Mouse (Mus musculus): Measurements from ENCODE around the gene Lrrc8c. TPM values are rescaled to one million over a fixed set of nuclear protein-coding genes. Genes with fewer than 3 reads are reported as not detected.

The Lrrc8c gene
- polyA plus RNA-seq, 1 experiment from 2014 or later: 6.9 TPM

DNA sequence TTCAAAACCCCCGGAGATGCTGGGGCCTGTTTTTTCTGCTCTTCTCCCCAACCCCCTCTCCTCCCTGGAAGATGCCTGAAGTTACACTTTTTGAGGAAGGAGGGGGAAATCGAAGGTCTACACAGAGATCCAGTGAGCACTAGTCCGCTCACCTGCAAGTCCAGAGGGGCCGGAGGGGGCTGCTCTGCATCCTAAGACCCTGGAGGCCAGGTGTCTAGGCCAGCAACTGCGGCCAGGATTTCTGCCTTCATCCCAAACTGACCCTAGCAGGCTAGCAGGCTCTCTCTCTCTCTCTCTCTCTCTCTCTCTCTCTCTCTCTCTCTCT, 750 bp downstream of the Lrrc8c start:
- H3K4me3 ChIP-seq (ENCODE audit: inconsistent target): peak overlapping the region; percentile 68
- WGBS (ENCODE audit: missing documents): 7% methylated on average over 4 of the region's 5 CpGs
- peaks cover 51% of the 10 kb centered on the region for H3K79me2 ChIP-seq (ENCODE audit: inconsistent target)
- peak overlapping the region; percentile 8; the same call in 1 of the 2 replicates for H3K27ac ChIP-seq
- H3K36me3 ChIP-seq (ENCODE audit: inconsistent target): no peaks in the 10 kb centered on the region

DNA sequence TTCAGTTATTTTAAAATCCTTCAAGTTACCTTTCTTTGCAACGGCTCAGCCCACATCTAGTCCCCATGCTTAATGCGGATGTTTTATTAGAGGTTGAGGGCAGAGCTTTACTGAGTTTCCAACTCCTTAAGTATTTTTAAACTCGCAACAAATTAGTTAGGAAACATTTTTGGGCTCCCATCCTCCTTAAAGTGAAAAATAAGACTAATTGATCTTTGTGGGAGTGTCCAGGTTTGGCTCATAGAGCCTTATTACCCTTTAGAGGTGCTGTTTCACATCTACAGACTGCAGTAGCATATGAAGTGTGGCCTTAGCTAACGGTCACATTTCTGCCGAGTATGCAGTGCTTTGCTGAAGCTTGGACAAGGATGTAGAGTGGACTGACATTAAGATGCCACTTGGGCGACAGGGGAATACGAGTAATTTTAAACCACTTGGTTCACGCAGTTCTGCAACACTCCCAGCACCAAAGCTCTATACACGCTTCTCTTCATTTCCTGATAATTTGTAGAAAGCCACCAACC, 1.3 kb downstream of the Lrrc8c start:
- WGBS (ENCODE audit: missing documents): 29% methylated on average over 9 of the region's 9 CpGs
- H3K79me2 ChIP-seq (ENCODE audit: inconsistent target): peaks cover 51% of the 10 kb centered on the region
- no peaks in the 10 kb centered on the region for H3K36me3 ChIP-seq (ENCODE audit: inconsistent target)
- H3K4me3 ChIP-seq (ENCODE audit: inconsistent target): peak overlapping the region; percentile 68
- H3K27ac ChIP-seq: no peak overlapping the region

GRCm38 (mm10) chr5:105523452-105523851, 4.3 kb downstream of the Lrrc8c start:
- Histone ChIP-seq H3K79me2 (ENCODE audit: inconsistent target) (peaks cover 57% of the 10 kb centered on the region), H3K36me3 (ENCODE audit: inconsistent target) (no peaks in the 10 kb centered on the region), H3K4me3 (ENCODE audit: inconsistent target) (no peak overlapping the region), H3K27ac (no peak overlapping the region)
- WGBS (ENCODE audit: missing documents): 69% methylated on average over 3 of the region's 3 CpGs

- H3K36me3 ChIP-seq (ENCODE audit: inconsistent target): no peaks in the 10 kb centered on the region
- no peak overlapping the region for H3K4me3 ChIP-seq (ENCODE audit: inconsistent target)
- 87% methylated on average over 12 of the region's 12 CpGs for WGBS (ENCODE audit: missing documents)
- H3K27ac ChIP-seq: no peak overlapping the region
- H3K79me2 ChIP-seq (ENCODE audit: inconsistent target): peaks cover 62% of the 10 kb centered on the region
Observed at GRCm38 (mm10) chr5:105525004-105525403, 5.8 kb downstream of the Lrrc8c start.

DNA sequence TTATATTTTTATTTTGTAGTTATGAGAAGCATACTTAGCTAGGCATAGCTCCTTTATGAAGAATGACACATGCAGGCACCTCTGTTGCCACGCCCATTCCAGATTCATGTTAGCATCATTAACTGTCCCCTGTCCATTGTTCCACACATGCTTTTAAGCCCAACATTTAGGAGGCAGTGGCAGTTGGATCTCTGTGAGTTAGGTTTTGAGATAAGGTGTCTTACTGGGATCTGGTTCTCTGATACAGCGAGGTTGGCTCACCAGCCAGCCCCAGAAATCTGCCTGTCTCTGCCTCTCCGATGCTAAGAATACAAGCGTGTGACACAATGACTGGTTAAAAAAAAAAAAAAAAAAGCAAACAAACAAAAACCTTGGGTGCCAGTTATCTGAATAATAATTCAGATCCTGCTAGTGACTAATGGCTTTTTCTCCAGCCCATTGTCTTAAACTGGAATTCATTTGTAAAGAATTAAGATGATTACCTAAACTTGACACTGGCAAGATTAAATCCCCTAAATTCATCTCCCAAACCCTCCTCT, 7.0 kb downstream of the Lrrc8c start:
- Histone ChIP-seq H3K4me3 (ENCODE audit: inconsistent target) (no peak overlapping the region), H3K36me3 (ENCODE audit: inconsistent target) (no peaks in the 10 kb centered on the region), H3K27ac (no peak overlapping the region), H3K79me2 (ENCODE audit: inconsistent target) (peaks cover 57% of the 10 kb centered on the region)
- WGBS (ENCODE audit: missing documents): 94% methylated on average over 4 of the region's 4 CpGs

DNA sequence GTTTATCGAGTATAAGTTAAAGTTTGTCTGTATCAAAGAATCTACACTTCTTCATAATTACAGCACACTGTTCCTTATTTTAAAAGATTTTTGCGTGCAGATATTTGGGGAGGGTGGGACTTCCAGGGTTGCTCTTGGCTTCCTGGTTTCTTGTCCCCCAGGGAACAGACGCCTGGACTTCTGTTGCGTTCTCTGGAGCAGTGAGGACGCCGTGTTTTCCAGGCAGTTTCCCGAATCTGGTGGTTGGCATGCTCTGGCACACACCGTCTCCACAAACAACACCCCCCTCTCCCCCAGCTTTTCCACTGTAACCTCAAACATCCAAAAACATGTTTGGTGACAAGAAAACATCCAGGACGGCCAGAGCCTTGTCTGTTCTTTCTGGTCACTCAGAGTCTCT, 7.6 kb downstream of the Lrrc8c start:
- 90% methylated on average over 9 of the region's 9 CpGs for WGBS (ENCODE audit: missing documents)
- Histone ChIP-seq H3K4me3 (ENCODE audit: inconsistent target) (no peak overlapping the region), H3K27ac (no peak overlapping the region), H3K36me3 (ENCODE audit: inconsistent target) (no peaks in the 10 kb centered on the region), H3K79me2 (ENCODE audit: inconsistent target) (peaks cover 57% of the 10 kb centered on the region; the same call in 1 of the 2 replicates)

DNA sequence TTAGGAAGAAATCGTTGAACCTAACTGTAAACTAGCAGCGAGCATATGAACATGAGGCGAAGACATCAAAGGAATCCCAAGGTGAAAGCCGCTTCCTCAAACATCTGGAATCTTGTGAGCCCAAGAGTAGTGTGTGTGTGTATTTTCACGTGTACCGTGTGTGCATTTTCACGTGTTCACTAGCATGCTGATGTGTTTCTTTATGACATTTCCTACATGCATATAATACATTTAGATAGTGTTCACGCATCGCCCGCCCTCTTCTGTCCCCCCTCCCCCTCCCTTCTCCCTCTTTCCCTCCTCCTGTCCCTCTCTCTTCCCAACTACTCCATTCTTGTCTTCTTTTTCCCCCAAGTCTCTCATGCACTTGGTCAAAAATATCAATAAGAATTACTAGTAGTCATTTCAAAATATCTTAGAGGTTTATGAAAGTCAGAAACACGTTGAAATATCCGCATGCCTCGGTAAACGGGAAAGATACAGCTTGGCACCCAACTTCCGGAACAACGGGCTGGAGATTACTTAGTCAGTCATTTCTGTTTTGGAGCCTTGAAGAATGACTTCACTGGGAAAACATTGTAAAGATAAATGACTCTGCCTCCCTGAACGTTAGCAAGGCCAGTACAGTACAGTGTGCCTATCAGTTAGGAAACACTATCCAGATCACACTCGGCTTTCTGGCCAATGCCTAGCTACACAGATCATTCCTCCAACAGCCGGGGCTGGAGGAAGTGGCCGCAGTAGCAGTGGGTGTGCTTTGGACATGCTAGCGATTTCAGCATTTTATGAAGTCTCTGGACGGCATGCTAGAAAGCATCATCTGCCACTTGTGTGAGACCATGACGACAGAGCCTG, 8.5 kb downstream of the Lrrc8c start:
- peaks cover 49% of the 10 kb centered on the region; the same call in 1 of the 2 replicates for H3K79me2 ChIP-seq (ENCODE audit: inconsistent target)
- H3K27ac ChIP-seq: no peak overlapping the region
- WGBS (ENCODE audit: missing documents): 91% methylated on average over 23 of the region's 23 CpGs
- no peak overlapping the region for H3K4me3 ChIP-seq (ENCODE audit: inconsistent target)
- H3K36me3 ChIP-seq (ENCODE audit: inconsistent target): no peaks in the 10 kb centered on the region

- H3K79me2 ChIP-seq (ENCODE audit: inconsistent target): peaks cover 28% of the 10 kb centered on the region; the same call in 1 of the 2 replicates
- no peak overlapping the region for H3K27ac ChIP-seq
- WGBS (ENCODE audit: missing documents): 92% methylated on average over 6 of the region's 6 CpGs
- H3K4me3 ChIP-seq (ENCODE audit: inconsistent target): no peak overlapping the region
- no peaks in the 10 kb centered on the region for H3K36me3 ChIP-seq (ENCODE audit: inconsistent target)
Observed at GRCm38 (mm10) chr5:105530576-105530975, 11.4 kb downstream of the Lrrc8c start.

DNA sequence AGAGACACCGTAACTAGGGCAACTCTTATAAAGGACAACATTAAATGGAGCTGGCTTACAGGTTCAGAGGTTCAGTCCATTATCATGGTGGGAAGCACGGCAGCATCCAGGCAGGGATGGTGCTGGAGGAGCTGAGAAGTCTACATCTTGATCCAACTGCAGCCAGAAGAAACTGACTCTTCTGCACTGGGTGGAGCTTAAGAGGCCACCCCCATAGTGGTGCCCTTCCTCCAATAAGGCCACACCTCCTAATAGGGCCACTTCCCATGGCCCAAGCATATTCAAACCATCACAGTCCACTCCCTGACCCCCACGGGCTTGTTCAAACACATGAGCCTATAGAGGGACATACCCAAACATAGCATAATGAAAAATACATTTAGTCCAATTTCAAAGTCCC, 16.0 kb downstream of the Lrrc8c start:
- 97% methylated on average over 3 of the region's 3 CpGs for WGBS (ENCODE audit: missing documents)

GRCm38 (mm10) chr5:105536172-105536571, 17.0 kb downstream of the Lrrc8c start:
- WGBS (ENCODE audit: missing documents): 100% methylated on average over 2 of the region's 2 CpGs
- H3K4me3 ChIP-seq (ENCODE audit: inconsistent target): no peak overlapping the region
- peaks cover 6% of the 10 kb centered on the region; the same call in 1 of the 2 replicates for H3K79me2 ChIP-seq (ENCODE audit: inconsistent target)
- H3K27ac ChIP-seq: no peak overlapping the region
- no peaks in the 10 kb centered on the region for H3K36me3 ChIP-seq (ENCODE audit: inconsistent target)

More for the DNA sequence above, 16.0 kb downstream of the Lrrc8c start:
- Histone ChIP-seq H3K27ac (no peak overlapping the region), H3K36me3 (ENCODE audit: inconsistent target) (no peaks in the 10 kb centered on the region), H3K4me3 (ENCODE audit: inconsistent target) (no peak overlapping the region), H3K79me2 (ENCODE audit: inconsistent target) (peaks cover 12% of the 10 kb centered on the region; the same call in 1 of the 2 replicates)

DNA sequence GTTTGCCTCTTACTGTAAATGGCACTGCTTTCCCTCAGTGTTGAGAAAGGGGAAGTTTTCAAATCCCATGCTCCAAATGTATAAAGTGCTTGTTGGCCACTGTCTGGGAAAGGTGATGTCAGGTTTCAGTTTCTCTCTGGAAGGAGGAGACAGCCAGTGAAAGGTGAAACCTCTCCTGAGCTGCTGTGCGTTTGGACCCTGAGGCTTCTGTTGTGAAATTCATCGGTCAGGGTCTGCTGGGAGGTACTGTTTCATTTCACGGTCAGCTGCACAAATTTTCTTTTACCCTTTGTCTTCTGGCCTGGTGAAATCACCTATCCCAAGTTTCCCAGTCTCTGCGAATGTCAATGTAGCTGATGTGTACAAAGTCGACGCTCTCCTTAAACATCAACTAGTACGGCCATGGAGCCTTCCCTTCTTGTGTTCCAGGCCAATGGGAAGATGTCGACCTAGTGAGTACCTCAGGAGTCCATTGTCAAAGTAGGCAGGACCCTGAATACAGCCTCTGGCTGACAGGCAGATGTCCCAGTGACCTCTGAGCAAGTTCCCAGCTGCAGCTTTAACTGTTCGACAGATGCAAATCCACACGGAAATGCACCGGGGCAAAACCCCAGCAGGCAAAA, 18.0 kb downstream of the Lrrc8c start:
- no peak overlapping the region for H3K4me3 ChIP-seq (ENCODE audit: inconsistent target)
- H3K36me3 ChIP-seq (ENCODE audit: inconsistent target): no peaks in the 10 kb centered on the region
- H3K27ac ChIP-seq: no peak overlapping the region
- H3K79me2 ChIP-seq (ENCODE audit: inconsistent target): no peaks in the 10 kb centered on the region; the same call in 1 of the 2 replicates
- 90% methylated on average over 10 of the region's 11 CpGs for WGBS (ENCODE audit: missing documents)

GRCm38 (mm10) chr5:105541051-105541450, 21.9 kb downstream of the Lrrc8c start:
- Histone ChIP-seq H3K79me2 (ENCODE audit: inconsistent target) (no peaks in the 10 kb centered on the region), H3K27ac (no peak overlapping the region), H3K4me3 (ENCODE audit: inconsistent target) (no peak overlapping the region), H3K36me3 (ENCODE audit: inconsistent target) (no peaks in the 10 kb centered on the region)
- 87% methylated on average over 7 of the region's 7 CpGs for WGBS (ENCODE audit: missing documents)

DNA sequence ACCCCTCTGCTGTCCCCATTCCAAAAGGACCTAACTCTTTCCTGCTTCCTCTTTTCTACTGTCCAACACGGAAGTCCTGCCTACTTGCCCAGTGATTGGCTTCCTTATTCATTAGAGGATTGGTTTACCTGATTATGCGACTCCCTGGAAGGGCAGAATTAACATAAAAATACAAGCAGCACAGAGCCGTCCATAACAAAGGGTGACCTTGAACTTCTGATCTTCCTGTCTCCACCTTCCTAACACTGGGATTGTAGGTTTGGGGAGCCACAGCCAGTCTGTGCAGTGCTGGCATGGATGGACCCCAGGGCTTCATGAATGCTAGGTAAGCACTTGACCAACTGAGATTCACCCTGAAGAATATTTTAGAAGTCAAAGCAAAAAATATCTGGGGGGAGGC, 25.9 kb downstream of the Lrrc8c start:
- 72% methylated on average over 3 of the region's 3 CpGs for WGBS (ENCODE audit: missing documents)
- no peak overlapping the region for H3K4me3 ChIP-seq (ENCODE audit: inconsistent target)
- no peaks in the 10 kb centered on the region for H3K36me3 ChIP-seq (ENCODE audit: inconsistent target)
- no peak overlapping the region for H3K27ac ChIP-seq
- no peaks in the 10 kb centered on the region for H3K79me2 ChIP-seq (ENCODE audit: inconsistent target)

- Histone ChIP-seq H3K4me3 (ENCODE audit: inconsistent target) (no peak overlapping the region), H3K27ac (no peak overlapping the region), H3K36me3 (ENCODE audit: inconsistent target) (no peaks in the 10 kb centered on the region), H3K79me2 (ENCODE audit: inconsistent target) (no peaks in the 10 kb centered on the region)
- WGBS (ENCODE audit: missing documents): 98% methylated on average over 4 of the region's 4 CpGs
Observed at GRCm38 (mm10) chr5:105547115-105547514, 27.9 kb downstream of the Lrrc8c start.

DNA sequence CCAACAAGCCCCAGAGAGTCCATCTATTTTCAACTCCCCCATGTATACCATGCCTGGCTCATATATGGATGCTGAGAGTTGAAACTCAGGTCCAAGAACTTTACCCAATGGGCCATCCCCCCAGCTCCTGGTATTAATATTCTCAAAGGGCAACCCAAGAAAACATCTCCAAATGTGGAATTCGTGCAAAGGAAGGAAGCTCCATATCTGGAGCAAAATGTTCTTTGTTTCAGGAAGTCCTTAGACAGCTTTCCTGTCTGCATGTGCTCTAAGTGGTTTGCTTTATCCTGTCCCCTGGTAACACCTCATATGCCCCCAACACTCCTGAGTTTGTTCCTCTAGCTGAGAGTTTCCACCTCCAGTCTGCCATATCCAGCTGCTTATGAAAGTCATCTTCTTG, 32.6 kb downstream of the Lrrc8c start:
- H3K36me3 ChIP-seq (ENCODE audit: inconsistent target): no peaks in the 10 kb centered on the region
- no peak overlapping the region for H3K27ac ChIP-seq
- H3K79me2 ChIP-seq (ENCODE audit: inconsistent target): no peaks in the 10 kb centered on the region
- WGBS (ENCODE audit: missing documents): 27% methylated on average over 1 of the region's 1 CpGs
- no peak overlapping the region for H3K4me3 ChIP-seq (ENCODE audit: inconsistent target)
